Mouse (Mus musculus): Measurements from ENCODE around the gene Chil1.

- TF ChIP-seq CTCF (IDR thresholded peaks at IDR 0.05; ENCODE audit: low read depth, low read length) (no peak), POLR2A (IDR thresholded peaks at IDR 0.05; ENCODE audit: extremely low read depth, insufficient read depth, low read length) (no peak)
Measured at GRCm38 (mm10) chr1:134136351-134136750, 45.6 kb upstream of the Chil1 start.

Data from liver, adult 2 months (tissue).